In genomic region chr6:114905253-114906028, GRCm38 (mm10) we compare ENCODE assay signal across 26 mouse cellular contexts.
DNase-seq lines count a peak whose midpoint lies in the region; ATAC-seq and TF ChIP-seq lines count a peak whose summit lies in the region.
"Had no signal": no experiment of that assay in that cellular context is flagged by ENCODE, and none has a peak within 500 bp of the region (broad histone marks: within the 10 kb centered on the region; RNA-seq: fewer than 3 reads in every experiment).

No protein-coding gene starts in this region.

- TF ChIP-seq CTCF in layer of hippocampus, adult 2 months (conservative IDR thresholded peaks at IDR 0.05), result no peak

- no peak for DNase-seq in layer of hippocampus, adult 2 months (ENCODE audit: low spot score in 2 of 2)
- DNase-seq in layer of hippocampus, postnatal 25 days (ENCODE audit: extremely low spot score in 1 of 2, low spot score in 1 of 2), result no peak
- peak; percentile 39 for DNase-seq in T-cell, adult 2 months (ENCODE audit: low spot score)
- no peak for DNase-seq in layer of hippocampus, adult 18-20 months (ENCODE audit: low spot score in 2 of 2)
- DNase-seq: adrenal gland, postnatal 10 days; cerebellum, adult 11 months; cerebellum, postnatal 10 days; gastrocnemius, postnatal 14 days; heart, adult 18-20 months; heart, postnatal 4 days; kidney, adult 2 months; kidney, postnatal 36 days; layer of hippocampus, adult 9-11 months; liver; lung, adult 2 months; midbrain, embryonic 14.5 days; right cerebral cortex, postnatal 25 days; thymus, postnatal 36 days had no signal

- peaks cover 80% of the 10 kb centered on the region for H3K36me3 ChIP-seq in megakaryocyte, embryonic 14.5 days (replicated peaks; ENCODE audit: low read length)
- H3K36me3 ChIP-seq: embryonic facial prominence, embryonic 15.5 days had no signal

- H3K4me1 ChIP-seq in megakaryocyte, embryonic 14.5 days, result peaks cover 97% of the 10 kb centered on the region

- peak overlapping the region; percentile 61 for H3K27ac ChIP-seq in layer of hippocampus, adult 2 months
- H3K27ac ChIP-seq: embryonic facial prominence, embryonic 15.5 days; hindbrain, embryonic 13.5 days had no signal

- H3K27me3 ChIP-seq in megakaryocyte, embryonic 14.5 days (replicated peaks), result no peaks in the 10 kb centered on the region
- H3K27me3 ChIP-seq: CH12.LX; embryonic facial prominence, embryonic 15.5 days; heart, embryonic 12.5 days; hindbrain, embryonic 13.5 days had no signal

- no peak overlapping the region for H3K4me3 ChIP-seq in layer of hippocampus, adult 2 months
- peak overlapping the region; percentile 19 for H3K4me3 ChIP-seq in megakaryocyte, embryonic 14.5 days (replicated peaks)
- H3K4me3 ChIP-seq: embryonic facial prominence, embryonic 15.5 days; heart, embryonic 12.5 days; hindbrain, embryonic 13.5 days had no signal

- H3K9me3 ChIP-seq in megakaryocyte, embryonic 14.5 days, result no peaks in the 10 kb centered on the region
- H3K9me3 ChIP-seq: embryonic facial prominence, embryonic 15.5 days; heart, embryonic 12.5 days; hindbrain, embryonic 13.5 days had no signal

- ATAC-seq in megakaryocyte, adult 5-6 weeks (ENCODE audit: poor library complexity, severe bottlenecking), result no peak
- peak; percentile 8 for ATAC-seq in inflammation-experienced regulatory T-cells, adult 6 months
- ATAC-seq: forebrain, embryonic 14.5 days had no signal
